Mouse (Mus musculus): Measurements from ENCODE around the gene Arhgap15.

The Arhgap15 gene

DNA sequence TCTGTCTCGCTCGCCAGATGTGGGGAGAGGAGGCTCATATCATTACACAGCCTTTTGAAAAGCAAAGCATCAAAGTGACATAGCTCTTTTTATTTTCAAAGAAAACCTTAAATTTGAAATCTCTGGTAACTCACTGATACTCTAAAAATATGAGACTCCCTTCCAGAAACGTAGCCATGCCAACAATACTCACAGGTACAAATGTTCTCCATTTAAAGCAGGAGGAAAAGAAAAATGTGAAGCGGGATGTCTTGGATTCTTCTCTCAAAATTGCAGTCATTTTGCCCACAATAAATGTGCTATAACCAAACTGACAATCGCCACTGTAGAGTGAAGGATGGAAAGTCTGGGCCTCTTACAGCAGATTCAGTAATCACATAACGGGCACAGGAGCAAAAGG is 635.9 kb downstream of the Arhgap15 start:
- no peak for DNase-seq

DNA sequence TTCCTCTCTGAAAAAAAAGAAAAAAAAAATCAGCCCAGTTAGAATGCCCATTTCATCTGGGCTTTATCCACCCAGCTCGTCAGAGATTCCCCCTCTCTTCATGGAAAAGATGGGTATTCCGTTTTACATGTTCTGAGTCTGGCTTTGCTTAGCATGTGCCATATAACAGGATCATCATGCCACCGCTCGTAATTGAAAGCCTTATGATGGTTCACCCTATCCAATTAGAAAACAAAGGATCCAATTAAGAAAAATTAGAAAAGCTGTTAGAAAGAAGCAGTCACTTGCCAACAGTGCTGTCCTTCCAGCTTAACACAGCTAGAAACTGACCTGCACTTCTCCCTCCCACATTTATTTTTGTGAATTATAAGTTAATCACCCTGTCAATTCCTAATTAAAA is 640.9 kb downstream of the Arhgap15 start:
- no peak for DNase-seq

DNA sequence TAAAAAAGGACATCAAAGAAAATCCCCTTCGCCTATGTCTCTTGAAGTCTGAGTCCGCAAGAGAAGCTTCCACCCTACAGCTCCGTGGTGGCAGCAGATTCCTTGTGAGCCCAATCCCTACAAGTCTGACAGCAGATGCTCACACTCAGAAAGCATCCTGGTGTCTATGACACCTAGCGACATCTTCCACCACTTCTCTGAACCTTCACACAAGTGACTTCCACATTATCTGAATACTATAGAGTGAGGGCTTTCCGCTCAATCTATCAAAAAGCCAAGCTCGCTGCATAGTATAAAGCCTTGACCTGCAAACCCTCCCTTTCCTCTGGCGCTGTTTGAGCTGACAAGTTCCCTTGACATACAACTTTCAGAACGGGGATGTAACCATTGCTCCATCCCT is 645.2 kb downstream of the Arhgap15 start:
- DNase-seq = no peak

DNA sequence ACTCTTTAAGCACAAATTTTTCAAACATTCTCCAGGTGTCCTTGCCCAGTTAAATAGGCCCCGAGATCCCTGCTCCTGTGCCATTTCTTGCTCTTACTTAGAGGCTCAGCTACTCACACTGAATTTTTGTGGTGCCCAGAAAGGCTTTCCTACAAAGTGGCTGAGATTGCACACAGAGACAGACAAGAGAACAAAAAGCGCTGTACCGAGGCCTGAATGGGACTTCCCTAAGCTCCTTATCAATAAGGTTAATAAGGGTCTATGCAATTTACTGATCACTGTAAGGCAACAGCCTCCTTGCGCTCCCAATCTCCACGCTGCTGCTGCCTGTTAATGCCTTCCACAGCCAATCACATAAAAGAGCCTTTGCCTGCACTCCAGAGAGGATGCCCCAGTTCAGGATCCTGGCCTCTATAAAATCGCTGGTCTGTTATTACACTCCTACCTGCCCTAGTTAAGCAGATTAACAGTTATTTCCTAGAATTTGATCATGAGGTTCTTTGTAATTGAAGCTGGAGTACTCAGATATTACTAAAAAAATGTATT is 646.4 kb downstream of the Arhgap15 start:
- DNase-seq = no peak

DNA sequence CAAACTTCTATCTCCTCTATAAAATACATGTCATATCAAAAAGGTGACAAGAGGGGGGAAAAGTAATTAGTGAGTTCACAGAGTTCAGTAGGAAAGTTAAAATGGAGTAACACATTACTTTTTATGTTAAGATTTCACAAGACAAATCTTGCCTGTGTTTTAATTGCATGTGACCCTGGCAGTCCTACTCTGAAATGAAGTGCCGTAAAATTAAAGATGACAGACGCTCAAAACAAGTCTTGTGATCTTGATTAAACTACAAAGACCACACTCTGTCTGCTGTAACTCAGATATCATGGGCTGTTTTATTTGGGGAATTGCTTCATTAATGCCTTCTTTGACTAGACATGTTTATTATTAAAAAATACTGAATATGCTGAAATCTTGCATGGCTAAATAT is 647.0 kb downstream of the Arhgap15 start:
- no peak for DNase-seq

DNA sequence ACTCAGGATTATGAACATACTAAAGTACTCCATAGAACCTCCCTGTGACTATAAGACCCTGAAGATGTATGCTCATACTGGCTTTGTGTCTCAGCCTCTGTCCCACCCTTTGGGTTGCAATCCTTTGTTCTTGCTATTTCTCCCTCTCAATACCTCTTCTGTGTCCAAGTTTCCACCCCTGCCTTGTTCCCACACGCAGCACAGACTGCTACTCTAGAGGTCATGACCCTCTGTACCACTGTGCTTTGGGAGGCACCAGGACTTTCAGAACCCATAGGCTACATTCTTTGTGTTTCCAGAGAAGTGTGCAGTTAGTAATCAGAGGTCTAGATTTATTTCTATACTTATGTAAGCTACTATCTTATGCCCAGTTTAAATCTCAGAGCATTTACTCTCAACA is 648.6 kb downstream of the Arhgap15 start:
- no peak for DNase-seq

DNA sequence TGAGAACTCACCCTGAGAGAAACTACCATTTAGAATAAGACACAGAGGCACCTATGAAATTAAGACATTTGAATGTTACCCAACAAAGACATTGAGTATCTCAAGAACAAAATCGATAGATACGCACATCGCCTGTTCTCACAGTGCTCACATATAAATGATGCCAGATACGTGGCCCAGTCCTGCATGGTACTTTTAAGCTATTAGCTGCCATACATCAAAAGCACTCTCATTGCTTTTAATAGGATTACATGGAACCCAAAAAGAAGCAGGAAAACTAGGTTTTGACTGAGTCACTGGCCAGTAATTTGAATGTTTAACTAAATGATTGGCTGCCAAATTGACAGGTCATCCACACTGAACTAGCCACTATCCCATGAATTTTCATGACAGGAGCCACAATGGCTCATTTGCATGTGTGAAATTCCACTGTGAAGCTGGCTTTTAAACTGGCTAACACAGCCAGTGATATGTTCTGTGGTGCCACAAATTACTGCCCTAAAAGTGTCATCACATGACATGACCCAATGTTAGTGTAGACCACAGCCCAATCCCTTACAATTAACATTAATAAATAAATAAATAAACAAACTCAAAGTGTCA is 649.2 kb downstream of the Arhgap15 start:
- no peak for DNase-seq

DNA sequence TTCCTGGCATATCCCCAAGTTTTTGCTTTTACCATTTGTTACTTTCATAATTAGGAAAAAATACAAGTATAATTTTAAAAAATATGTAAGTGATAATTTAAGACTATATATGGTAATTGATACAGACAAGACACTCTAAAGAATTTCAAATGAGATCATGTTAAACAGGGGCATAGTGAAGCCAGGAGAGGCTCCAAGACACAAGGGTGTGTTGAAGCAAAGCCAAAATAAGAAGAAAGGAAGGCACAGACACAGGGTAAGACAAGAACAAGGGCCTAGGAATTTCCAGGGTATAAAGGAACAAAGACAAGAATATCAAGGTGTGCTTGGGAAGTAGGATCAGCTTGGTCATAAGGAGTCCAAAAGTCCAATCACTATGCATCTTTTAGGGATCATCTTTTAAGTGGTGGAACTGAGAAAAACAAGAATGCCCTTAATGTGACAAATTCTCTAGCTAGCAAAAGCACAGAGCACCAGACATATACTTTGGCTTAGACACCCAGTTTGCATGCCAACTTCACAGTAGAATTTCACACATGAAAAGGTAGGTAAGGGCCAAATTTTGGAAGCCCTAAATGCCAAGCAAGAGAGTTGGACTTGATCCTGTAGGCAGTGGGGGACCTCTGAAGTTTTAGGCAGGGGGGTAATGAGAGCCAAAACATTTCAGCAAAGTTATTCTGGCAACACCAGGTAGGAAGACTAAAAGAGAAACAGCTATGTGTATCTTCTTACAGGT is 650.7 kb downstream of the Arhgap15 start:
- peak; percentile 6 to 22 for DNase-seq

DNA sequence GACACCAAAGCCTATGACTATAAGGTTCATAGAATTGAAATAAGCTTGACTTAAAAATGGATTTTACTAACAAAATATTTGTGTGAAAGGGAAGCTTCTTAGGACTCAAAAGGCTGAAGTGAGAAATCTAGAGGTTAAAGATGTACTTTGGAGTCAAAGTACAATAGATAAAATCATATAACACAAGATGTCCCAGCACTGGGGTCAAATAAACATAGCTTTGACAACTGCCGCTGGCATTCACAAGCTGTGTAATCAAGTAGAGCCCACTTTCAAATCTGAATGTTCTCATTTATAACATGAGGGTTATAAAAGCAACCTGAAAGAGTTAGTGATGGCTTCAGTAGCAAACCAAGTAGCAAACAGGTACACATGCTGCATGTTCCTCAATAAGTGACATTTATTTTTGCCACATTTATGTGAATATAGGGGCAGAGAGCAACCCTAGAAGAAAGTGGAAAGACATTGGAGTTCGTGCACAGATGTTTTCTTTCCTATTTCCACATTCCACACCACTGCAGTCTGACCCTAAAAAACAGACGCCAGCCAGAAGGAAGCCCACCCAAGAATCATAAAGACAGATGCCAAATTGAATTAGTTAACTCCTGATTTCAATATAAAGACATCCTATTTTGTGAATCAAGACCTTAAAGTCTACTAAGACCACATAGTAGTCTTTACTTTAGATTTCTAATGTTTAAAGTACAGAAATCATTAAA is 653.2 kb downstream of the Arhgap15 start:
- DNase-seq = no peak

DNA sequence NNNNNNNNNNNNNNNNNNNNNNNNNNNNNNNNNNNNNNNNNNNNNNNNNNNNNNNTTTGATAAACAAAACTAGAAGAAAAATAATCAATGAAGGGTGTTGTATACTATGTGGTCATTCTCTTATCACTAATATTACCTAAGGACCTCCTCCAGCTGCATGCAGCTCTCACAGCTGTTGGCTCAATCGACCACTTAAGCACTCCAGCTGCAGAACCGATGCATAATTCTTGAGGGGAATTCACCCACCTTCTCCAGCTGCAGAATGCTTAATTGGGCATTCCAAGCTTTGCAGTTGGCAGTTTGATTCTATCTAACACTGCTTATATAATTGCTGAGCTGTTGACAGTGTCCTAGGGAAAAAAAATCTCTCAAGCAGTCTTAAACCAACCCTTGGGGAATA is 663.0 kb downstream of the Arhgap15 start:
- DNase-seq = no peak

DNA sequence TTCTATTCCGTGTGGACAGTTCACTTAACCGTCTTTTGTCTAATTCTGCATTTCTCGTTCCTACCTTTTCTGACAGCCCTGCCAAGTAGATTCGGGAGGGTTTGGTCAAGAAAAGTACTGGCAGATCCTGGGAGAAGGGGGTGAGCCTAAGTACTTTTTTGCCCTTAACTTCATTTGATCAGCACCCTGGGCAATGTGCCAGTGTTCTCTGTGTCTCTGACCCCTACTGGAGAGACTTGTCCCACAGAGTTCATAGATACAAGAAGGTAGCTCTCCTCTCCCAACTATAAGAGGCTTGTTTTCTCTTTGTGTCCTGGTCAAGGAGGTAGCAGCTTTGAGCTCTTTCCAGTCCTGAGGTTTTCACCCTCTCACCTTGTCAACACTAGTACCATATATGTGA is 667.7 kb downstream of the Arhgap15 start:
- no peak for DNase-seq

DNA sequence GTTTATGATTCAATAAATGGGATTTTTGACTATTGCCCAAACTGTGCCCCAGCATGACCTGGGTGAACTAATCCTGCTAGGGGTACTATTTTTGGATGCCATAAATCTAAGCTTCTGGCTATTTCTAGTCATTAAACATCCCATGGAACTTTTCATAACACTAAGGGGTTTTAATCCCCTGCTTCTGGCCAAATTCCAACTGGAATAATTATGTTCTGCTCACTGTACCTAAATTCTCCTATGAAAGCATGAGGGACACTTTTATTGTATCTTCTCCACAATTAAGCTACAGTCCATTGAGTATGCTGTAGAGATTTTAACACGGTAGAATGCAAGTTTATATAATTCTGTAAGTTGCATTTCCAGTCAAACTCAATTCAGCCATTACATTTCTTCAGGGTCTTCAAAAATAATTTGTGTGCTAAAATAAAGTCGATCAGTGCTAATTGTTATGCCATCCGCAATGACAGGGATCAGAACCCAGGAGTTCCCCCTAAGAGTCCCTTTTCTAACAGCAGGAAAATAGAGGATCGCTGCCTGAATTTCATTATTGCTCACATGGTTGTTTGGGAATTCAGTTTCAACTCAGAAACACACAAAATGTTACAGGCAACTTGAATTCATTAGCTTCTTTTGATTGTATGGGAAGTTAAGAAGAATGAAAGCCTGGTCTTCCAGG is 671.1 kb downstream of the Arhgap15 start:
- DNase-seq = no peak

DNA sequence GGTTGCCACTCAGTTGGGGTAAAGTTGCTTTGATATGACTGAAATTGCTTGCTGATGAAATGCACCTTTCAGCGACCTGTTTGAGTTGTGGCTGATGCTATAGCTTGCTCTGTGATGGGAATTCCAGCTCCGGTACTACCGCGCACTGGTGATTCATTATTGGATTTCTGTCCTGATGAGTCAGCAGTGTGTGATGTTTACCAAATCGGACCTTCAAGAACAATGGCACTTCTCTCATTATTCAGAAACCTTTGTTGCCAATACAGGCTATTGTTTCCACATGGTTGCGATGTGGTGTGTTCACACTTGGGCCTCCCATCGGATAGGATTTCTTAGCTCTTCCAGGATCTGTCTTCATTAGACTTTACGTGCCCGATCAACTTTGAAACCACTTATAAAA is 681.9 kb downstream of the Arhgap15 start:
- no peak for DNase-seq

DNA sequence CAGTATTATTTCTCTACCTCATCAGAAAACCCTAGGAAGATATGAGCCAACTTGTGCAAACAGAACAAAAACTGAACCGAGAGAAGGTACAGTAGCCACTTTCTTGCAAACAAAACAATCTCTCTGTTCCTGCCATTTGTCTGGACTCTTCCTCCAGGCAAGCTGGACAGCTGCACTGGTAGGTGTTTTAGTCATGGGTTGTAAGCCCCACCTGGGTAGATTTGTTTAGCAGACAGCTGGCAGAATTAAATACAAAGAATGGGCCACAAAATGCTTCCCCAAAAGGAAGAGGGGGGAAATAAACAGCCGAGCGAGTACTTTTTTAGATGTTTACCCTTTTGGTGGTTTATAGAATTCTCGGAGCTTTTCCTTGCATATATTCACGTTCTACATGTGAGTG is 688.0 kb downstream of the Arhgap15 start:
- no peak for DNase-seq

DNA sequence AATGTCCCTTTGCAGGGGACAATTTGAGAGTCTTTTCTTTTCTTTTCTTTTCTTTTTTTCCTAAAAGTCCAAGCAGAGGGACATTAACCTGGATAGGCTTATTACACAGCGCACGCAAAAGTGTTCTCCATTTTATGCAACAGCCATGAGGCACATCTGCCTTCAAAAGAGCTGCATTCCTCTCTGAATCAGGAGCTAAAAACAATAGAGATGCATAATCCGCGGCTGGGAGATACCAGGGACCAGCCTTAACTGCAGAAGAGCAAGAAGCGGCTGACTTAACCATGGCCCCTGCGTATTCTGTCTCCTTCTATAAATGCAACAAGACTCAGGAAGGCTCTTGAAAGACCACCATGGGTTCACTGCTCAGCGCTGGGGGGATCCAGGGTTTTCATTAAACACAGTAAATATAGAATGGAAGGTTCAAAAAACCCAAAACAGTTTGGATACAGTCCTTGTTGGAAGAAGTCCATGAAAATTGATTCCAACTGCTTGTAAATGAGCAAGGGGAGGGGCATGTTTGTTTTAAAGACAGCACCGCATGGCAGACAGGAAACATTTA is 689.0 kb downstream of the Arhgap15 start:
- DNase-seq = no peak

DNA sequence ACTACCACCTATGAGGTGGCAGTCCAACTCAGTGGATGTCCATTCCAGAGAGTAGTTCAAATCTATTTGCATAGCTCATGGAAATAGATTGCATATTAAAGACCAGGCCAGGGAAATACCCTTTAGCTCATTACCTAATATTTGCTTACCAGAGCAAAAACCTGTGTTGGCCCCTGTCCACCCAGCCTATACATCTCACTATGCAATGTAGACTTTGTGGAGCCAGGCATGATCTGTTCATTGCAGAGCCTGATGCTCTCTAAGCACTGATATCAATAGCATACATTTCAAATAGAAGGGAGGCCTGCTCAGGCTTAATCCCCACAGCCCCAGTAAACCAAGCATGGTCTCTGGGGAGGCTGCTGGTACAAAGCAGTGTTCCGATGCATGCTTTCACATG is 689.4 kb downstream of the Arhgap15 start:
- DNase-seq = no peak

DNA sequence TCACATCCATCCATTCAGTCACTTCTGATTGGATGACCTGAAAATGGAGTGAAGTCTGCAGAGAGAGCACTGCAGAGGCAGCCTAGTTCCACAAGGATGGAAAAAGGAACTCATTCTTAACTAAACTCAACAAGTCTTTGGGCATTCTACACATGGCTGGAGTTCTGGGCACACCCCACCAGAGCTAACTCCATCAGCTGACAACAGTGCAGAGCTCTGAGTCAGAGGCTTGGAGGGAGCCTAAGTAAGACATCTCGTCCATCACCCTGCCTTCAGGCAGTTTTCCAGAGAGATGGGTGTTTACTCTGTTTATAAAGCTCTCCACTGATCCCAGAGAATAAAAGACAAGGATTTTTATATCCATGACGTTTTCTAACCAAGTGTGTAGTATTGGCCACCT is 696.3 kb downstream of the Arhgap15 start:
- no peak for DNase-seq

Data from cerebellum, adult 18-20 months (tissue).